Mouse (Mus musculus): Measurements from ENCODE around the gene Hck. TPM values are rescaled to one million over a fixed set of nuclear protein-coding genes. Genes with fewer than 3 reads are reported as not detected.

Gene Hck
- polyA plus RNA-seq, 1 experiment from 2014 or later: 0.92 TPM

GRCm38 (mm10) chr2:153081866-153082265 lies 26.4 kb upstream of the Hck start:
- Histone ChIP-seq H3K9me3 (no peaks in the 10 kb centered on the region), H3K36me3 (replicated peaks) (no peaks in the 10 kb centered on the region)
- 82% methylated on average over 6 of the region's 6 CpGs for WGBS

GRCm38 (mm10) chr2:153083275-153083674 lies 25.0 kb upstream of the Hck start:
- DNase-seq (ENCODE audit: extremely low spot score, low spot score): no peak
- H3K27me3 ChIP-seq (ENCODE audit: poor library complexity, severe bottlenecking): 0 out of 2 replicates have a peak, but pooled peaks cover 4% of the 10 kb centered on the region
- WGBS: 88% methylated on average over 8 of the region's 8 CpGs
- H3K9me3 ChIP-seq: no peaks in the 10 kb centered on the region
- H3K4me3 ChIP-seq: no peak overlapping the region
- no peaks in the 10 kb centered on the region for H3K4me1 ChIP-seq
- no peak overlapping the region for H3K27ac ChIP-seq
- no peaks in the 10 kb centered on the region for H3K36me3 ChIP-seq (replicated peaks)

More at GRCm38 (mm10) chr2:153081866-153082265, 26.4 kb upstream of the Hck start:
- no peak for DNase-seq (ENCODE audit: extremely low spot score, low spot score)
- Histone ChIP-seq H3K4me1 (no peaks in the 10 kb centered on the region), H3K27me3 (ENCODE audit: poor library complexity, severe bottlenecking) (0 out of 2 replicates have a peak, but pooled peaks cover 9% of the 10 kb centered on the region), H3K4me3 (no peak overlapping the region), H3K27ac (no peak overlapping the region)

GRCm38 (mm10) chr2:153083824-153084223 lies 24.4 kb upstream of the Hck start:
- Histone ChIP-seq H3K4me3 (no peak overlapping the region), H3K27ac (no peak overlapping the region), H3K27me3 (ENCODE audit: poor library complexity, severe bottlenecking) (0 out of 2 replicates have a peak, but pooled peaks cover 4% of the 10 kb centered on the region), H3K4me1 (no peaks in the 10 kb centered on the region), H3K9me3 (no peaks in the 10 kb centered on the region), H3K36me3 (replicated peaks) (no peaks in the 10 kb centered on the region)
- no peak for DNase-seq (ENCODE audit: extremely low spot score, low spot score)
- WGBS: 86% methylated on average over 4 of the region's 4 CpGs

- Histone ChIP-seq H3K27ac (no peak overlapping the region), H3K9me3 (no peaks in the 10 kb centered on the region), H3K27me3 (ENCODE audit: poor library complexity, severe bottlenecking) (0 out of 2 replicates have a peak, but pooled peaks cover 2% of the 10 kb centered on the region), H3K4me1 (no peaks in the 10 kb centered on the region), H3K36me3 (replicated peaks) (no peaks in the 10 kb centered on the region), H3K4me3 (no peak overlapping the region)
- DNase-seq (ENCODE audit: extremely low spot score, low spot score): no peak
- WGBS: 65% methylated on average over 7 of the region's 7 CpGs
These were observed 23.8 kb upstream of the Hck start for GRCm38 (mm10) chr2:153084261-153084976.

GRCm38 (mm10) chr2:153085556-153085955 lies 22.7 kb upstream of the Hck start:
- H3K4me3 ChIP-seq: no peak overlapping the region
- no peak overlapping the region for H3K27ac ChIP-seq
- no peaks in the 10 kb centered on the region for H3K36me3 ChIP-seq (replicated peaks)
- no peak for DNase-seq (ENCODE audit: extremely low spot score, low spot score)
- 88% methylated on average over 6 of the region's 6 CpGs for WGBS
- H3K4me1 ChIP-seq: no peaks in the 10 kb centered on the region
- H3K9me3 ChIP-seq: no peaks in the 10 kb centered on the region
- H3K27me3 ChIP-seq (ENCODE audit: poor library complexity, severe bottlenecking): no peaks in the 10 kb centered on the region

- WGBS: 92% methylated on average over 4 of the region's 4 CpGs
- no peaks in the 10 kb centered on the region for H3K4me1 ChIP-seq
These were observed 22.1 kb upstream of the Hck start for GRCm38 (mm10) chr2:153086166-153086565.

GRCm38 (mm10) chr2:153087091-153087490 lies 21.2 kb upstream of the Hck start:
- Histone ChIP-seq H3K36me3 (replicated peaks) (no peaks in the 10 kb centered on the region), H3K4me1 (no peaks in the 10 kb centered on the region), H3K4me3 (no peak overlapping the region), H3K27me3 (ENCODE audit: poor library complexity, severe bottlenecking) (no peaks in the 10 kb centered on the region), H3K27ac (no peak overlapping the region), H3K9me3 (no peaks in the 10 kb centered on the region)
- DNase-seq (ENCODE audit: extremely low spot score, low spot score): no peak
- WGBS: 88% methylated on average over 10 of the region's 10 CpGs

More at GRCm38 (mm10) chr2:153086166-153086565, 22.1 kb upstream of the Hck start:
- no peaks in the 10 kb centered on the region for H3K36me3 ChIP-seq (replicated peaks)
- DNase-seq (ENCODE audit: extremely low spot score, low spot score): no peak
- H3K9me3 ChIP-seq: no peaks in the 10 kb centered on the region
- H3K4me3 ChIP-seq: no peak overlapping the region
- H3K27ac ChIP-seq: no peak overlapping the region
- H3K27me3 ChIP-seq (ENCODE audit: poor library complexity, severe bottlenecking): no peaks in the 10 kb centered on the region

- Histone ChIP-seq H3K4me3 (no peak overlapping the region), H3K27ac (no peak overlapping the region), H3K36me3 (replicated peaks) (no peaks in the 10 kb centered on the region), H3K4me1 (no peaks in the 10 kb centered on the region), H3K27me3 (ENCODE audit: poor library complexity, severe bottlenecking) (no peaks in the 10 kb centered on the region), H3K9me3 (peaks cover 3% of the 10 kb centered on the region; the same call in 1 of the 2 replicates)
- DNase-seq (ENCODE audit: extremely low spot score, low spot score): no peak
- WGBS: 73% methylated on average over 2 of the region's 2 CpGs
These were observed 19.0 kb upstream of the Hck start for GRCm38 (mm10) chr2:153089316-153089715.

GRCm38 (mm10) chr2:153090551-153091165 lies 17.6 kb upstream of the Hck start:
- Histone ChIP-seq H3K4me1 (no peaks in the 10 kb centered on the region), H3K27me3 (ENCODE audit: poor library complexity, severe bottlenecking) (no peaks in the 10 kb centered on the region), H3K36me3 (replicated peaks) (no peaks in the 10 kb centered on the region), H3K27ac (no peak overlapping the region), H3K4me3 (no peak overlapping the region), H3K9me3 (peaks cover 3% of the 10 kb centered on the region; the same call in 1 of the 2 replicates)
- 38% methylated on average over 10 of the region's 10 CpGs for WGBS
- DNase-seq (ENCODE audit: extremely low spot score, low spot score): no peak

GRCm38 (mm10) chr2:153107046-153107766 lies 1.1 kb upstream of the Hck start:
- Histone ChIP-seq H3K36me3 (replicated peaks) (no peaks in the 10 kb centered on the region), H3K4me3 (peak overlapping the region; percentile 57), H3K9me3 (no peaks in the 10 kb centered on the region), H3K27ac (no peak overlapping the region), H3K4me1 (peaks cover 21% of the 10 kb centered on the region), H3K27me3 (ENCODE audit: poor library complexity, severe bottlenecking) (peaks cover 73% of the 10 kb centered on the region)
- DNase-seq (ENCODE audit: extremely low spot score, low spot score): no peak
- 33% methylated on average over 23 of the region's 23 CpGs for WGBS

GRCm38 (mm10) chr2:153107802-153108201 lies 466 bp upstream of the Hck start:
- Histone ChIP-seq H3K27me3 (ENCODE audit: poor library complexity, severe bottlenecking) (peaks cover 77% of the 10 kb centered on the region), H3K4me3 (peak overlapping the region; percentile 57), H3K36me3 (replicated peaks) (no peaks in the 10 kb centered on the region), H3K9me3 (no peaks in the 10 kb centered on the region), H3K4me1 (peaks cover 21% of the 10 kb centered on the region), H3K27ac (no peak overlapping the region)
- 2% methylated on average over 15 of the region's 15 CpGs for WGBS
- no peak for DNase-seq (ENCODE audit: extremely low spot score, low spot score)

GRCm38 (mm10) chr2:153109596-153109995 lies 1.3 kb downstream of the Hck start:
- Histone ChIP-seq H3K4me3 (no peak overlapping the region), H3K4me1 (peaks cover 21% of the 10 kb centered on the region), H3K36me3 (replicated peaks) (no peaks in the 10 kb centered on the region), H3K27me3 (ENCODE audit: poor library complexity, severe bottlenecking) (peaks cover 81% of the 10 kb centered on the region), H3K27ac (no peak overlapping the region), H3K9me3 (no peaks in the 10 kb centered on the region)
- DNase-seq (ENCODE audit: extremely low spot score, low spot score): no peak
- WGBS: 73% methylated on average over 7 of the region's 7 CpGs

- Histone ChIP-seq H3K36me3 (replicated peaks) (no peaks in the 10 kb centered on the region), H3K4me1 (peaks cover 21% of the 10 kb centered on the region), H3K9me3 (no peaks in the 10 kb centered on the region), H3K27ac (no peak overlapping the region), H3K4me3 (no peak overlapping the region), H3K27me3 (ENCODE audit: poor library complexity, severe bottlenecking) (peaks cover 65% of the 10 kb centered on the region)
- WGBS: 89% methylated on average over 7 of the region's 7 CpGs
- DNase-seq (ENCODE audit: extremely low spot score, low spot score): no peak
These were observed 3.0 kb downstream of the Hck start for GRCm38 (mm10) chr2:153111298-153111697.
